Mouse (Mus musculus) embryonic facial prominence, embryonic 10.5 days (tissue): ENCODE measurements around the gene Mdk. TPM values are rescaled to one million over a fixed set of nuclear protein-coding genes. Genes with fewer than 3 reads are reported as not detected.

Experiments
- DNase-seq: peaks from one replicate; pipeline ENCODE4 v3.0.0-alpha.2; 2017; ENCODE audit warnings: low spot score
- H3K27ac ChIP-seq: fragments of 300-500 bp; sonication (generic); replicated peaks from 2 replicates; pipeline ENCODE4 v1.5.1; 2016; ENCODE audit warnings: mild to moderate bottlenecking
- H3K27me3 ChIP-seq: fragments of 300-500 bp; sonication (generic); replicated peaks from 2 replicates; pipeline ENCODE4 v1.6.1; 2016; ENCODE audit warnings: low read depth, mild to moderate bottlenecking; ENCODE audit not compliant: poor library complexity, severe bottlenecking
- H3K36me3 ChIP-seq: fragments of 300-500 bp; sonication (generic); replicated peaks from 2 replicates; pipeline ENCODE4 v1.6.1; 2016; ENCODE audit warnings: mild to moderate bottlenecking, moderate library complexity
- H3K4me1 ChIP-seq: fragments of 300-500 bp; sonication (generic); 2 replicates; pipeline ENCODE4 v1.6.1; 2016
- H3K4me3 ChIP-seq: fragments of 300-500 bp; sonication (generic); 2 replicates; pipeline ENCODE4 v1.5.1; 2016; ENCODE audit warnings: mild to moderate bottlenecking, moderate library complexity
- H3K9me3 ChIP-seq: fragments of 300-500 bp; sonication (generic); 2 replicates; pipeline ENCODE4 v1.6.1; 2016; ENCODE audit warnings: mild to moderate bottlenecking
- WGBS: fragments of 180-500 bp; shearing (Covaris S2); methylation state at CpG from one replicate; pipeline ENCODE4 v1.1.7; 2016; 5-methylcytosine and 5-hydroxymethylcytosine counted together
- polyA plus RNA-seq: library from polyadenylated mRNA; unstranded; fragments of >200 nt; fragmentation: Nextera tagmentation; extraction: Ambion mirVana; gene quantifications from 2 replicates; pipeline ENCODE4 v1.2.1, GENCODE M21; 2016

The Mdk gene
- 2,212 and 2,218 TPM in 2 replicates for polyA plus RNA-seq

- H3K4me1 ChIP-seq, result peaks cover 81% of the 10 kb centered on the region
- peaks cover 72% of the 10 kb centered on the region for H3K36me3 ChIP-seq
- peak within 1 kb of the TSS; percentile 100 for H3K27ac ChIP-seq
- no peaks in the 10 kb centered on the region for H3K27me3 ChIP-seq
- peak within 1 kb of the TSS; percentile 97 for H3K4me3 ChIP-seq
- under 1% methylated on average over 16 of the region's 16 CpGs for WGBS
- no peaks in the 10 kb centered on the region for H3K9me3 ChIP-seq
- peak; percentile 86 for DNase-seq
Observed at GRCm38 (mm10) chr2:91932160-91932711, at the start of gene Mdk. Gene Mdk (minus strand): TSS chr2:91932297.

DNA sequence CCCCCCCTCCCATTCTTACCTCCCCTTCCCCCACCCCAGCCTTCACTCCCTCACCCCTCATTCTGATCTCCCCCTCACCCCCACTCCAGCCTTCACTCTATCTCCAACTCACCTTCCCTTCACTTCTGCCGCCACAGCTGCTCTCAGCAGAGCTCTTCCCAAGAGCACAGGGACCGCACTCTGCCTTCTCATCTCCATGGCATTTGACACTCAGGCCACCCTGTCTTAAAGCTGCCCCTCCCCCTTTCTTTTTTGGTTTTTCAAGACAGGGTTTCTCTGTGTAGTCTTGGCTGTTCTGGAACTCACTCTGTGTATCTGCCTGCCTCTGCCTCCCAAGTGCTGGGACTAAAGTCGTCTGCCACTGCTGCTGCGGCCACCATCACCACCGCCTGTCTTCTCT lies 48.7 kb upstream of the Mdk start:
- peaks cover 67% of the 10 kb centered on the region for H3K4me1 ChIP-seq
- no peaks in the 10 kb centered on the region for H3K36me3 ChIP-seq
- WGBS, result 41% methylated on average over 5 of the region's 5 CpGs
- H3K9me3 ChIP-seq, result no peaks in the 10 kb centered on the region
- no peak for DNase-seq
- peaks cover 38% of the 10 kb centered on the region for H3K27me3 ChIP-seq
- H3K4me3 ChIP-seq, result no peak overlapping the region
- H3K27ac ChIP-seq, result peak overlapping the region; percentile 63

DNA sequence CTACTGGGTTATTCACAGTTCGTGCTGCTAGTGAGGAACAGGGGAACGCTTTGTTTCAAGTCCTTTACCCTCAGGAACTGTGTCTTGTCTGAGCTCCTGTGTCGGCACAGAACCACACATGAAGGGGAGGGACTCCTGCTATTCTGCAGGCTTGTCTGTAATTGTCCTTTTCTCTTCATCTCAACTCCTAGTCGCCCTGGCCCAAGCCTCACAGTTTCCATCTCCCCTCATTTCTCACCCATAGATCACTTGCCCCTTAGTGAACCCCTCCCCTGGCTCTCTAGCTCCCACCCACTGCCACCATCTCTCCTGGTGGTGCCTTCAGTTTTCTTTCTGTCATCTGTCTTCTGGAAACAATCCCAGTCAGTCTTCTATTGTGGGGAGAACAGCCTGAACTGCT lies 48.1 kb upstream of the Mdk start:
- WGBS, result 12% methylated on average over 4 of the region's 4 CpGs
- no peak for DNase-seq
- Histone ChIP-seq H3K36me3 (no peaks in the 10 kb centered on the region), H3K4me1 (peaks cover 67% of the 10 kb centered on the region), H3K4me3 (no peak overlapping the region), H3K9me3 (no peaks in the 10 kb centered on the region), H3K27me3 (peaks cover 44% of the 10 kb centered on the region), H3K27ac (peak overlapping the region; percentile 63)

DNA sequence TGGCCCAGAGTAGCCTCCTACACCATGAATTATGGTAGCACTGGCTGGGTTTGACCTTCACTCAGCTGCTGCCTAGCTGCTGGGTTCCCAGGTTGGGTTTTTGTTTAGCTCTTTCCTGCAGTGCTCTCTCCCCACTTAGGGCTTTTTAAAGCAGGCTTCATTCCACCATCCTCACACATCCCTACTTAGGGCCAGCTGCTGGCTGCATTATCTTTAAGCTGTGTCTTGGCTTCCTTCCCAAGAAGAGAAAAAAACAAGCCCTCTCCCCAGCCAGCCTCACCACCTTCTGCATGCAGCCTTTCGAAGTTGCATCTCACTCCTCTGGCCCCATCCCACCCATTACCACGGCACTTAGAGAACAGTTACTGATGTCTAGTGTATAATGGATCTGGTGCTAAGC lies 46.5 kb upstream of the Mdk start:
- H3K4me1 ChIP-seq, result peaks cover 61% of the 10 kb centered on the region
- no peaks in the 10 kb centered on the region for H3K9me3 ChIP-seq
- H3K27me3 ChIP-seq, result peaks cover 61% of the 10 kb centered on the region
- no peak for DNase-seq
- 41% methylated on average over 2 of the region's 2 CpGs for WGBS
- no peaks in the 10 kb centered on the region for H3K36me3 ChIP-seq
- H3K27ac ChIP-seq, result peak overlapping the region; percentile 27; the same call in 1 of the 2 replicates
- no peak overlapping the region for H3K4me3 ChIP-seq

DNA sequence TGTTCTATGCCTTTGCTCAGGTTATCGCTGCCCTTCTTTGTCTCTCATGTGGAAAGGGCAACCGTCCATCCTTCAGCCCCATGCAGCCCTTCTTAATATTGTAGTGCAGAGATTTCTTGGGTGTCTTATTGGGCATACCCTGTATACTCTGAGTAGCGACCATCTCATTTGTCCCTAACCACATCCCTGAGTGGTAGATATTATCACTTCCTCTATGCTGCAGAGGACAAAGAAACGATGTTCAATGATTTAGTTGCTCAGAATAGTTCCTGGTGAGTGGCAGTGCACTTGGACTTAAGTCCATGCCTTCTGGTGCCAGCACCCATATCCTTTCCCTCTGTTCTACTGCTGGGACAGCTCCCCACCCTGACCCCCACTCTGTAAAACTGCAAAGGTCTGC lies 45.9 kb upstream of the Mdk start:
- no peak overlapping the region for H3K4me3 ChIP-seq
- H3K27ac ChIP-seq, result peak overlapping the region; percentile 27; the same call in 1 of the 2 replicates
- peaks cover 67% of the 10 kb centered on the region for H3K27me3 ChIP-seq
- no peak for DNase-seq
- no peaks in the 10 kb centered on the region for H3K9me3 ChIP-seq
- H3K36me3 ChIP-seq, result no peaks in the 10 kb centered on the region
- H3K4me1 ChIP-seq, result peaks cover 62% of the 10 kb centered on the region
- 81% methylated on average over 4 of the region's 4 CpGs for WGBS

GRCm38 (mm10) chr2:91975581-91976541 lies 43.8 kb upstream of the Mdk start, which contains the start of gene Dgkz:
Gene Dgkz (minus strand): TSS chr2:91975864.
- peaks cover 73% of the 10 kb centered on the region for H3K4me1 ChIP-seq
- under 1% methylated on average over 79 of the region's 79 CpGs for WGBS
- peaks cover 88% of the 10 kb centered on the region for H3K27me3 ChIP-seq
- H3K27ac ChIP-seq, result peak within 1 kb of the TSS; percentile 66
- peak; percentile 53 for DNase-seq
- H3K9me3 ChIP-seq, result no peaks in the 10 kb centered on the region
- no peaks in the 10 kb centered on the region for H3K36me3 ChIP-seq
- peak within 1 kb of the TSS; percentile 56 for H3K4me3 ChIP-seq

- H3K27ac ChIP-seq, result no peak overlapping the region
- no peaks in the 10 kb centered on the region for H3K36me3 ChIP-seq
- H3K4me1 ChIP-seq, result peaks cover 54% of the 10 kb centered on the region
- peaks cover 96% of the 10 kb centered on the region for H3K27me3 ChIP-seq
- DNase-seq, result no peak
- no peaks in the 10 kb centered on the region for H3K9me3 ChIP-seq
- H3K4me3 ChIP-seq, result no peak overlapping the region
- WGBS, result 26% methylated on average over 7 of the region's 7 CpGs
Observed at GRCm38 (mm10) chr2:91973416-91974135, 41.5 kb upstream of the Mdk start.

- peaks cover 82% of the 10 kb centered on the region for H3K27me3 ChIP-seq
- no peak for DNase-seq
- no peak overlapping the region for H3K27ac ChIP-seq
- no peaks in the 10 kb centered on the region for H3K9me3 ChIP-seq
- 43% methylated on average over 13 of the region's 13 CpGs for WGBS
- H3K36me3 ChIP-seq, result no peaks in the 10 kb centered on the region
- H3K4me3 ChIP-seq, result no peak overlapping the region
- peaks cover 57% of the 10 kb centered on the region for H3K4me1 ChIP-seq
Observed at GRCm38 (mm10) chr2:91972121-91972566, 40.0 kb upstream of the Mdk start.

DNA sequence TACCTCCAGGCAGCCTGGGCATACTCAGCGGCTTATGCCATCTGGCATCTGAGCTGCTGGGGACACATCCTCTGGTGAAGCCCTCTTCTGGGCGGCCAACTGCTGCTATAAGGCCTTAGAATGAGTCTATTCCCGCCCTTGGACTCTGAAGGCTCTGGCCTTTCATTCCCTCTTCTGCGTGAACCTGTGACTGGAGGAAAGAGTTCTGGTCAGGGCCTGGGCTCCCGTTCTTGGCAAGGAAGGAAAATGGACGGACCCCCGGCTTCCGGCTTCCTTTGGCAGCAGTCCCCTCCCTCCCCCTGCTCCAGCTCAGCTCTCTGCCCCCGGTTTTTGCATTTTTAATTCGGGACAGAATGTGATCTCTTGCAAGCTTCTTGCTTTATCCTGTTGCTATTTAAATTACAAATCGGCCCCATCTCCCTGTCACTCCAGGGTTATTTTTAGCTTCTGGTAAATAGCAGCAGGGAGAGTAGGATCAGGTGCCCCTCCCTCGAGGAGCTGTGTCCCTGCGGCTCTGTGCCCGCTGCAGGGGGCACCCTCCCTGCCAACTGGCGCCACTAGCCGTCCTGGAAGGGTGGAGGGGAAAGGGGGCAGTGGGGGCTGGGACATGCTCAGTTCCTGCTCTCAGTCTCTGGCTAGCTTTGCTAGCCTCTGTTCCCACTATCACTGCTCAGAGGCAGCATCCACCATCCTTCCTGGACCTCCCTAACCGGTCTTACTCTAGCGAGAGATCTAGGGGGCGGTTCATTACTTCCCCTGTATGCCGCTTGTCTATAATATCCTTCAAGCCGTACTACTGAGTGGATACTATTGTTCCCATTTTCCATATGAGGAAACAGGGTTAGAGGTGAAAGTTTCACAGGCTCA lies 39.4 kb upstream of the Mdk start:
- Histone ChIP-seq H3K4me3 (0 out of 2 replicates have a peak overlapping the region, but pooled peaks have one; percentile 11), H3K4me1 (peaks cover 57% of the 10 kb centered on the region), H3K36me3 (no peaks in the 10 kb centered on the region), H3K27me3 (peaks cover 79% of the 10 kb centered on the region), H3K27ac (peak overlapping the region; percentile 55), H3K9me3 (no peaks in the 10 kb centered on the region)
- 17% methylated on average over 21 of the region's 21 CpGs for WGBS
- DNase-seq, result no peak

- Histone ChIP-seq H3K4me3 (0 out of 2 replicates have a peak overlapping the region, but pooled peaks have one; percentile 4), H3K9me3 (no peaks in the 10 kb centered on the region), H3K4me1 (peaks cover 57% of the 10 kb centered on the region), H3K27me3 (peaks cover 65% of the 10 kb centered on the region), H3K36me3 (no peaks in the 10 kb centered on the region), H3K27ac (peak overlapping the region; percentile 79)
- DNase-seq, result peak; percentile 37
- 57% methylated on average over 11 of the region's 11 CpGs for WGBS
Observed at GRCm38 (mm10) chr2:91967962-91968361, 35.9 kb upstream of the Mdk start.

- Histone ChIP-seq H3K9me3 (no peaks in the 10 kb centered on the region), H3K4me3 (no peak overlapping the region), H3K27ac (no peak overlapping the region), H3K36me3 (no peaks in the 10 kb centered on the region), H3K4me1 (peaks cover 56% of the 10 kb centered on the region), H3K27me3 (peaks cover 49% of the 10 kb centered on the region)
- DNase-seq, result no peak
- WGBS, result 84% methylated on average over 5 of the region's 5 CpGs
Observed at GRCm38 (mm10) chr2:91966367-91966766, 34.3 kb upstream of the Mdk start.
